Mouse (Mus musculus) small intestine, adult 2 months (tissue): ENCODE results near the gene Pgc.

Experiments
- CTCF ChIP-seq: fragments of 200-500 bp; IDR thresholded peaks from 2 replicates; pipeline ENCODE4 v1.5.1; 2012; ENCODE audit warnings: low read depth, mild to moderate bottlenecking, control low read depth, inconsistent platforms, low read length, moderate library complexity, mixed read lengths; ENCODE audit not compliant: insufficient replicate concordance, insufficient read length; ENCODE audit errors: extremely low read depth
- POLR2A ChIP-seq: fragments of 200-500 bp; IDR thresholded peaks from 2 replicates; pipeline ENCODE4 v1.6.1; 2012; ENCODE audit warnings: low read depth, mild to moderate bottlenecking, control low read depth, inconsistent platforms, low read length, moderate library complexity

- 0 out of 2 replicates have a peak, but pooled peaks have one; percentile 10 for TF ChIP-seq POLR2A
- TF ChIP-seq CTCF: no peak
Measured at GRCm38 (mm10) chr17:47737271-47738065, 10.8 kb downstream of the Pgc start.
